Mouse (Mus musculus): ENCODE data around the gene Cic. TPM values are rescaled to one million over a fixed set of nuclear protein-coding genes. Genes with fewer than 3 reads are reported as not detected.

The Cic gene
- total RNA-seq, 2 experiments from 2014 or later, result 234 to 267 TPM

DNA sequence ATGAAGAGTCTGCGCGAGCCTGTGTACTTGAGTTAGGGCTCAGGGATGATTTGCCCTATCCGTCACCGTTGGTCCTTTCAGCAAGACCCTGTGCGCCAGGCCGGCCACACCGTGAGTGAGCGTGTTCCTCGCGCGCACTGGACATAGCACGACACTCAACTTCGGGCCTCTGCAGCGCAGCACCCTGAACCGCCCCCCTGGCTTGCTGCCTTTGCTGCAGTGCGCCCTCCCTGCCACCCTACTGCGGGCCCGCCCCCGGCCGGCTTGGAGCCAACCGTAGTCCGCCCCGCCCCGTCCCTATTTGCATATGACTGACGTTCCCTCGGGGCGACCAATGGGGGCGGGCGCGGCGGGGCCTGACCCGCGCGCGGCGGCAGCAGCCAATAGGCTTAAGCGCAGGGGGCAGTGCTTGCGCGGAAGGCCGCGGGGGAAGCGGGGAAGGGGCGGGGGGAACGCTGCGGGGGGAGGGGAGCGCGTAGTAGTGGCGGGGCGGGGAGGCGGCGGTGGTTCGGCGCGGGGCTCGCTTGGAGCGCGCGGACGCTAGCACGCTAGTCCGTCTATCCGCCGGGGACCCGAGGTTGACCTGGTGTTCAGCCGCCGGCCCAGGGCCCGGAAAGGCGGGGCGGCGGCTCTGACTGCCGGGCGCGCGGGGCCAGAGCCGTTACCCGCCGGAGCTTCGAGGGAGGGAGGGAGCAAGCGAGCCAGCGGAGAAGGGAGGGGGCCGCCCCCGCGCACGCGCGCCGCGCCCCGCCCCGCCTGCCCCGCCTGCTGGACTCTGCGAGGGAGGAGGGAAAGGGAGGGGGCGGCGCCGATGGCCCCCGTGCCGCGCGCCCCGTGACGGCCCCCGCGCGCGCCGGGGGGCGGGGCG is 14.5 kb downstream of the Cic start:
- DNase-seq (ENCODE audit: low spot score in 2 of 2), result peak; percentile 96 to 98

GRCm38 (mm10) chr7:25282731-25283211 is 15.3 kb downstream of the Cic start:
- DNase-seq (ENCODE audit: low spot score in 2 of 2), result peak; percentile 49 to 70

GRCm38 (mm10) chr7:25283637-25284036 is 16.1 kb downstream of the Cic start:
- peak; percentile 21 to 29 for DNase-seq (ENCODE audit: low spot score in 2 of 2)

DNA sequence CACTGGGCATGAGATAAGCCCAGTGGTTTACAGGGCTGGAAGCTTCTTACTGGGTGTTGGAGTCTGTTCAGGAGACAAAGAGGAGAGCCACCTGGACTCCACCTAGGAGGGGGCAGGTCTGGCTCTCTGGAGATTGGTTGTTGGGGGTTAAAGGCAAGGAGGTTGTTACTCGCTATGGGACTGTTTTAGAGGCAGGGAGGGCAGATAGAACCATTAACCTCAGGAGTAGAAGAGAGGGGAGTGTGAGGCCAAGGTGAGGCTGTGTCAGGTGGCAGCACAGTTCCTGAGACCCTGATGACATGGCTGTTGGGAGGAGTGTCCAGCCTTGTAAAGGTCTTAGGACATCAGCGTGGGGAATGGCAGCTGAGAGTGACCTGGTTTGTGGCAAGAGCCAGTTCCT is 16.7 kb downstream of the Cic start:
- no peak for DNase-seq (ENCODE audit: low spot score in 2 of 2)

DNA sequence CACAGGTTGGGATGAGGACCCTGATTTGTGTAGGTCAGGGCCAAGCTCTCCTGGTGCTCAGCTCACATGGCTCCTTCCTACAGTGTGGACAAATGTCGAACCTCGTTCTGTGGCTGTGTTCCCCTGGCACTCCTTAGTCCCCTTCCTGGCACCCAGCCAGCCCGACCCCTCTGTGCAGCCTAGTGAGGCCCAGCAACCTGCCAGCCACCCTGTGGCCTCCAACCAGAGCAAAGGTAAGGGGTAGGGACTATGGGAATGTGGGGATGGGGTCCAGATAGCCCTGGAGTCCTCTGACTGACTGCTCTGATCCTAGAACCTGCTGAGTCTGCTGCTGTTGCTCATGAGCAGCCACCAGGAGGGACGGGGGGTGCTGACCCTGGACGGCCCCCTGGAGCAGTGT is 17.3 kb downstream of the Cic start:
- peak in 1 of 2 experiments; percentile 27 for DNase-seq (ENCODE audit: low spot score in 2 of 2)

DNA sequence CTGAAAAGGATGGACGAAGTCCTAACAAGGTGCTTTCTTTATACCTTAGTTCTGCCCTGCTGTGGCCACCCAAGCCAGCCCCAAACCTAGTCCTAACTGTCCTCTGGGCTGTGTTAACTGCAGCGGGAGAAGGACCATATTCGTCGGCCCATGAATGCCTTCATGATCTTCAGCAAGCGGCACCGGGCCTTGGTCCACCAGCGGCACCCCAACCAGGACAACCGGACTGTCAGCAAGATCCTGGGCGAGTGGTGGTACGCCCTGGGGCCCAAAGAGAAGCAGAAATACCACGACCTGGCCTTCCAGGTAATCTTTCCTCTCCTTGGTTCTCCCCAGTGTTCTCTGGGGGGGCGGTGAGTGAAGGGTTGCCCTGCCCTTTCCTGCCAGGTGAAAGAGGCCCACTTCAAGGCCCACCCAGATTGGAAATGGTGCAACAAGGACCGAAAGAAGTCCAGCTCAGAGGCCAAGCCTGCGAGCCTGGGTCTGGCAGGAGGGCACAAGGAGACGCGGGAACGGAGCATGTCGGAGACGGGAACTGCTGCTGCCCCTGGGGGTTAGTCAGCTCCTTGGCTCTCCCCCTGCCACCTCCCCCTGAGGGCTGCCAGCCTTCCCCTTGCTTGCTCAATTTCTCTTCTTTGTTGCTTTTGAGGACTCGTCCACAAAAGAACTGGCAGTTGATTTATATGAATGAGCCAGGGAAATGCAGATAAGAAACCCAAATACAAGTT is 18.2 kb downstream of the Cic start:
- no peak for DNase-seq (ENCODE audit: low spot score in 2 of 2)

GRCm38 (mm10) chr7:25286989-25287388 is 19.5 kb downstream of the Cic start:
- DNase-seq (ENCODE audit: low spot score in 2 of 2), result no peak

GRCm38 (mm10) chr7:25288011-25288410 is 20.5 kb downstream of the Cic start:
- DNase-seq (ENCODE audit: low spot score in 2 of 2), result no peak

- no peak for DNase-seq (ENCODE audit: low spot score in 2 of 2)
Observed at GRCm38 (mm10) chr7:25288721-25289120, 21.2 kb downstream of the Cic start.

DNA sequence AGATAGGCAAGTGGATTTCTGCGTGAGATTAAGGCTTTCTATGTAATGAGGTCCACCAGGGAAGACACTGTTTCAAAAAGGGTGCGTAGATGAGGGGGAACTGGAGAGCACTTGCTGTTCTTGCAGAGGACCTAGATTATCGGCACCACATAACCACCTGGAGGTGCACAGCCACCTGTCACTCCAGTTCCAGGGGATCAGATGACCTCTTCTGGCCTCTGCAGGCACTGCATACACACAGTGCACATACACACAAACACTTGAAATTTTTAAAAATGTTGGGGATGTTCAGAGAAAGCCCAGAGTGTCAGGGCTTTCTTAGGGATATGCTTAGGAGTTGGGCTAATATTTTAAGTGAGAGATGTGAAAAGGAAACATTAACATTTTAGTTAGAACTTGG is 22.4 kb downstream of the Cic start:
- DNase-seq (ENCODE audit: low spot score in 2 of 2), result no peak

GRCm38 (mm10) chr7:25290463-25290862 is 23.0 kb downstream of the Cic start:
- DNase-seq (ENCODE audit: low spot score in 2 of 2), result no peak

DNA sequence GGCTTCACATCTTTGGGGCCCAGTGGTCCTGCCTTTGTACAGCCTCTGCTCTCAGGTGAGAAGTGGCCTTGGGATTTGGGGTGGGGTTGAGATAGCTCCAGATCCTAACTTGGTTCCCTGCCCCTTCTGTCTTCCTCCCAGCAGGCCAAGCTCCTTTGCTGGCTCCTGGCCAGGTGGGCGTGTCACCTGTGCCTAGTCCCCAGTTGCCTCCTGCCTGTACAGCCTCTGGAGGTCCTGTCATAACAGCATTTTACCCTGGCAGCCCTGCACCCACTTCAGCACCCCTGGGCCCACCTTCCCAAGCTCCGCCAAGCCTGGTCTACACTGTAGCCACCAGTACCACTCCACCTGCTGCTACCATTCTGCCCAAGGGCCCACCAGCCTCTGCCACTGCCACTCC is 23.4 kb downstream of the Cic start:
- peak in 1 of 2 experiments; percentile 50 for DNase-seq (ENCODE audit: low spot score in 2 of 2)

- DNase-seq (ENCODE audit: low spot score in 2 of 2), result peak in 1 of 2 experiments; percentile 15
Observed at GRCm38 (mm10) chr7:25292107-25292506, 24.6 kb downstream of the Cic start.

DNA sequence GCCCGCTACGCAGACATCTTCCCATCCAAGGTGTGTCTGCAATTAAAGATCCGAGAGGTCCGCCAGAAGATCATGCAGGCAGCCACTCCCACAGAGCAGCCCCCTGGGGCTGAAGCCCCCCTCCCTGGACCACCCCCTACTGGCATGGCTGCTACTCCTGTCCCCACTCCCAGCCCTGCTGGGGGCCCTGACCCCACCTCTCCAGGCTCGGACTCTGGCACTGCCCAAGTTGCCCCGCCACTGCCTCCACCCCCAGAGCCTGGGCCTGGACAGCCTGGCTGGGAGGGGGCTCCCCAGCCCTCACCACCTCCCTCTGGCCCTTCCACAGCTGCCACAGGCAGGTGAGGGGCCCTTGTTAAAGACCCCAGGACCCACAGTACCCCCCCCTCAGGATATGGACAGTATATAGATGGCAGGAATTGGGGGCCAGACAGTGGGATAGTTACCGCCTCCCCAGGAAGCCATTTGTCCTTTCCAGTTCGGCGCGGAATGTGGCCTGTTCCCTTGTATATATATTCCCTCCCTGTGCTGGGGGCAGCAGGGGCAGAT is 25.8 kb downstream of the Cic start:
- DNase-seq (ENCODE audit: low spot score in 2 of 2), result peak in 1 of 2 experiments; percentile 10

GRCm38 (mm10) chr7:25294495-25294894 is 27.0 kb downstream of the Cic start:
- DNase-seq (ENCODE audit: low spot score in 2 of 2), result no peak

- DNase-seq (ENCODE audit: low spot score in 2 of 2), result no peak
Observed at GRCm38 (mm10) chr7:25294960-25295722, 27.6 kb downstream of the Cic start.

DNA sequence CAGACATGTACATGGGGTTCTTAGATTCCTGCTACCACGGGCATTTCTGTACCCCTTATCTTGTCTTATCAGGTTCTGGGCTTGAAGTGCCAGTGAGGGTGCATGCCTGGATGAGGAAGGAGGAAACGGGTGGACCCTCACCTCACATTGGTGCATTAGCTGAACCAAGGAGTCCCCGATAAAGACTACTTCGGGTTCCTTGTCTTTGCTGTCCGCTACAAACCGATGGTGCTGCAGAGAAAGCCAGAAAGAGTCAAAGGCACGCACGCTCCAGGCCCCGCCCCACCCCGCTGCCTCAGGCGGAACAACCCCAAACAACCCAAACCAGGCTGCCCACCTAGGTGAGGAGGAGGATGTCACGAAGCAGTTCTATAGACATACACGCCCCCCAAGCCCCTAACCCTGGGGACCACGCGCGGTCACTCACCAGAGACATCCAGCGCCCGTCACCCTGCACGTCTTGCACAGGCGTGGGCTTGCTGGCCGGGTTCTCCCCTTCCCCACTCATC is 29.5 kb downstream of the Cic start:
- peak in 1 of 2 experiments; percentile 52 for DNase-seq (ENCODE audit: low spot score in 2 of 2)

- peak; percentile 79 to 83 for DNase-seq (ENCODE audit: low spot score in 2 of 2)
Observed at GRCm38 (mm10) chr7:25297454-25298325, 30.2 kb downstream of the Cic start, which contains the start of gene Pafah1b3. TSS of gene Pafah1b3 (minus strand) at chr7:25297986.

DNA sequence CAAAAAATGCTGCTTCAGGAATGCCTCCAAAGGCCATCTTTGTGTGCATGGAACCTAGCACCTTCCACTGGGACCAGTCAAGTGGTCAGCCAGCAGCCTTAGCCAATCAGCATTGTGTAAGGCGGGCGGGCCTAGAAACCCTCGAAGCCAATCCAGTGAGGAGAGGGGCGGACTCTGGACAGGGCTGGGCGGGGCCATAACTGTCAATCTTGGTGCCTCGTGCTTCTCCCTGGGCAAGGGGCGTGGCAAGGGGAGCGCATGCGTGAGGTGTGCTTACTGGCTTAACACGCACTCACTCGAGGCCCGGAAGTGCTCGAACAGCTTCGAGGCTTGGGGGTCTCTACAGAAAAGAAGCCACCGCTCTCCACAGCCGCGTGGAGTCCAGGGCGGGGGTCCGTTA is 33.6 kb downstream of the Cic start, which contains the start of gene Prr19:
Gene Prr19 (plus strand): TSS at position 349 of the 400 bp plus-strand sequence.
- no peak for DNase-seq (ENCODE audit: low spot score in 2 of 2)

All from layer of hippocampus, postnatal 10 days (tissue).